Mouse (Mus musculus): ENCODE data around the gene Gm13090.

Gm13090 gene

GRCm38 (mm10) chr4:151097104-151097438, 7.7 kb downstream of the Gm13090 start:
- DNase-seq (ENCODE audit: low spot score) = no peak

DNA sequence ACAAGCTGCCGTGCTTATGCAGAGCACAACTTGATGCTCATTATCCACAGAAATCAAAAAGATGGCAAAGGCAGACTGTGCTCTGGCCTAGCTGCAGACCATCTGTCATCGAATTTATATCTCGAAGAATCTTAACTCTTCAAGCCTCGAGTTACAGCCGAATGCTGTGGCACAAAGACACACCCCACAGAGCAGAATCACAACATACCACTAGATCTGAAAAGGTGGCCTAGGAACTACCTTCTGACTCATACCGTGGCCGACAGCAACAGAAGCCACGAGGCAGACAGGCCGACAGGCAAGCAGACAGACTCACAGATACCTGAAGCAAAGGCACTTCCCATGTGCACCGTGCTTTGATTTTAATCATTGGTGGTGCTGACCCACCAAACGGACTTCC, 14.3 kb downstream of the Gm13090 start:
- no peak for DNase-seq (ENCODE audit: low spot score)

- no peak for DNase-seq (ENCODE audit: low spot score)
These were observed 14.8 kb downstream of the Gm13090 start for GRCm38 (mm10) chr4:151104147-151104546.

- DNase-seq (ENCODE audit: low spot score) = no peak
These were observed 16.5 kb downstream of the Gm13090 start for GRCm38 (mm10) chr4:151105886-151106285.

DNA sequence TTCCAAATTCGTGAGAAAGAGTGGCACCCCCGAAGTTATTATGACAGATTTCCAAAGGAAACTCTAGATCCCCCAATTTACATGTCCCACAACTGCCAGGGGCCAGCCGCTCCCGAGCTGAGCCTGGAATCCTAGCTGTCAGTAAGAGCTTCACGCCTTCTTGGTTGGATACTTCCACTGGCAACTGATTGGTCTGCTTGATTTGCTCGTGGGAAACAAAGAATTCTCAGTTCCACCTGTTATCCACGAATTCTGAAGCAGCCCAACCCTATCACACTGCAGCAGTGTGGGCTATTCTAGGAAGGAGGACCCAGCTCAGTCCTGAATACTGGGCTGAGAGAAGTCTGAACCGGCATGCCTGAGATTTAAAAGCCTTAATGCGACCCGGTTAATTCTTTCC, 17.1 kb downstream of the Gm13090 start:
- no peak for DNase-seq (ENCODE audit: low spot score)

GRCm38 (mm10) chr4:151107131-151108001, 18.0 kb downstream of the Gm13090 start:
- no peak for DNase-seq (ENCODE audit: low spot score)

DNA sequence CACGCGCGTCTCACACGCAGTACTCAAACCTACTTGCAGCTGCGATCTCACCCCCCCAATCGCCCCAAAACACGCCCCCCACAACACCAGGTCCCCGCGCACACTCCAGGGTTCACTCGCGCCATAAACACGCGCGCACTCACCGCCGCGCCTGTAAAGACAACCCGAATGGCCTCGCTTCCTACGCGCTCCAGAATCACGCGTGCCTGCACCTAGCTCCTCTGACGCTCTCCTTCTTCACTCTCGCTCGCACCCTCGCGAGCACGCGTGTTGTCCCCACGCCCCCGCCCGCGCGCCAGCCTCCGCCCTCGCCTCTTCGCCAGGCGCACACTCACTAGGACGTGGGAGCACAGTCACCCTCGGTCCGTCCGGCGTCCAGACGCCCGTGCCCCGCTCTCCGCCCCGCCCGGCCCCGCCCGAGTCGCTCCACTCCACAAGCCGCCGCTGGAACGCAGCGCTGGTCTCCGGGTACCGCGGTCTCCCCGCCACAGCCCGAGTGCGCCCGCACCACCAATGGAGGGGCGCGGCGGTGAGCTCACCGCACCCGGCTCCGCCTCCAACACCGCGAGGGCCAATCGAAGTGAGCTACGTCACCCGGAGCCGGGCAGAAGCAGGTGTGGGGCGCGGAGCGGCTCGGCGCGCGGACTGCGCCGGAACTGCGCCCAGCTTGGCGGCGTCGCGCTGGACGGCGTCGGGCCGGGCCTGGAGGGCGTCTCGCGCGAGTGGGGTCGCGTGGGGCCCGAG, 18.8 kb downstream of the Gm13090 start:
- peak; percentile 81 for DNase-seq (ENCODE audit: low spot score)

- DNase-seq (ENCODE audit: low spot score) = no peak
These were observed 19.5 kb downstream of the Gm13090 start for GRCm38 (mm10) chr4:151108834-151109241.

- DNase-seq (ENCODE audit: low spot score) = no peak
These were observed 21.9 kb downstream of the Gm13090 start for GRCm38 (mm10) chr4:151111226-151111625.

GRCm38 (mm10) chr4:151114574-151114973, 25.2 kb downstream of the Gm13090 start:
- DNase-seq (ENCODE audit: low spot score) = no peak

- no peak for DNase-seq (ENCODE audit: low spot score)
These were observed 29.5 kb downstream of the Gm13090 start for GRCm38 (mm10) chr4:151118883-151119282.

GRCm38 (mm10) chr4:151127636-151128548, 38.5 kb downstream of the Gm13090 start:
- DNase-seq (ENCODE audit: low spot score) = no peak

DNA sequence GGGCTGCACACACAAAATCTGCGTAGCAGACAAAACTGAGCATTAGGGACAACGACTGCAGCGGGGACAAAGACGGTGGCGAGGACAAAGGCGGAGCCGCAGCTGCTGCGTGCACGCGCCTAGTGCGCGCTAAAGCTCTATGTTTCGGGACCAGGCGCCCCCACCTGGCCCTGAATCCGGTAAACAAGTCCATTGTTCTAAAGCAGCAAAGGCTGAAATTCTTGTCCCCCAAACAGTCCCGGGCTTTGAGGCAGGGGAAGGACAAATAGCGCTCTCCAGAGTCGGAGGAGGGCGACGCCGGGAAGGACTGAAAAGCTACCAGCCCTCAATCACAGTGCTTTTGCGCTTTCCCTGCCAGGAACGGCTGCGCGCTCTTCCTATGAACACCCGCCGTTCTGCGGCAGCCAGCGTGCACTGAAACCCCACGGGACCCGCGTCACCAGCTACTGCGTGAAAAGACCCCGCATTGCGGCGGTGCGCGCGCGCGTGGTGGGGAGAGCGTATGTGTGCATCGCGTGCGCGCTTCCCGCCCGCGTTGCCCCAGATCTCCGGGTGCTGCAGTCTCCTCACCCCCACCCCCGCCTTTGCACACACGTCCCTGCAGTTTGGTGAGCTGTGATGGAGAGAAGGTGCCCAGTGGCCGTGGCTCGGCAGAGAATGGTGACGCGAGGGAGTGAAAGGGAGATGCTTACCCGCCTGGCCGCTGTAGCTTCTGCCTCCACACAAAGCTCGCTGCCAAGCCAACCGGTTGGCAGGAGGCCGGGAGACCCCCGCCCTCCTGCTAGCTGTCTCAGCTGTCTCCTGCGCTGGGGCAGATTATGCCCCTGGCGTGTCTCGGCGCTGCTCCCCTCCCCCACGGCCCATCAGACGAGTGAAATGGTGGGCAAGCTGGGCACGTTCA, 39.5 kb downstream of the Gm13090 start:
- no peak for DNase-seq (ENCODE audit: low spot score)

DNA sequence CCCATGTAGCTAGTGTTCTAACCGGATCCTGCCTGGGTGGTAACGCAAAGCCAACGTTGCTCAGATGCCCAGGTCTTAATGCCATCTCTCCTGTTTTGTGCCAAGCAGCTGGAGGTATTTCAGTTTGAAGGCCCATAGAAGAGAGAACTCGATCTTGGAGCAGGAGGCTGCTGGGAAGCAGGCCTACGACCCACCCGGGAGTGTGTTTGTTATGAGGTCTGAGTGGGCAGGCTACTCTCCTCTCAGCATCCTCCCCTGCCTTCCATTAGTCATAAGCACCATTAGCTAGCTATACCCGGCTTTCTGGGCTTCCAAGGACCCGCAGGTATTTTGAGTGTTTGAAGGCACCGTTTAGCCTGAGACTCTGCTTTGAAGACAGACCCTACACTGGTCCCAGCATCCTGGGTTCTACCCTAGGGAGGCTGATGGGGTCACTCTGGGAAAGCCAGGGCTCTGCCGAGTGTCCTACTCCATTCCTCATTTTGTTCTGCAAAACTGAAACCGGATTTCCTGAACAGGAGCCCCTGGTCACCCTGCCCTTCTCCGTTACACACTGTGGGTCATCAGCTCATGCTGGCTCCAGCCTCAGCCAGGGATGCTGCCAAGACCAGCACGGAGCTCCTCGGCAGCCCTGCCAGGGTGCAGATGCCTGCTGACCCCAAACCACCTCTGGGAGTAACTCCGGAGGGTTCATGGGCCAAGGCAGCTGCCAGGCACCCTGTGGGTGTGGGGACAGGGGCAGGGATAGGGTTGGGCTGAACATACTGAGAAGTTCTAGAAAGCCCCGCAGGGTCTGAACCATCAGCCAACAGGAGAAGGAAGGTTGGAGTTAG, 40.6 kb downstream of the Gm13090 start:
- DNase-seq (ENCODE audit: low spot score) = no peak

DNA sequence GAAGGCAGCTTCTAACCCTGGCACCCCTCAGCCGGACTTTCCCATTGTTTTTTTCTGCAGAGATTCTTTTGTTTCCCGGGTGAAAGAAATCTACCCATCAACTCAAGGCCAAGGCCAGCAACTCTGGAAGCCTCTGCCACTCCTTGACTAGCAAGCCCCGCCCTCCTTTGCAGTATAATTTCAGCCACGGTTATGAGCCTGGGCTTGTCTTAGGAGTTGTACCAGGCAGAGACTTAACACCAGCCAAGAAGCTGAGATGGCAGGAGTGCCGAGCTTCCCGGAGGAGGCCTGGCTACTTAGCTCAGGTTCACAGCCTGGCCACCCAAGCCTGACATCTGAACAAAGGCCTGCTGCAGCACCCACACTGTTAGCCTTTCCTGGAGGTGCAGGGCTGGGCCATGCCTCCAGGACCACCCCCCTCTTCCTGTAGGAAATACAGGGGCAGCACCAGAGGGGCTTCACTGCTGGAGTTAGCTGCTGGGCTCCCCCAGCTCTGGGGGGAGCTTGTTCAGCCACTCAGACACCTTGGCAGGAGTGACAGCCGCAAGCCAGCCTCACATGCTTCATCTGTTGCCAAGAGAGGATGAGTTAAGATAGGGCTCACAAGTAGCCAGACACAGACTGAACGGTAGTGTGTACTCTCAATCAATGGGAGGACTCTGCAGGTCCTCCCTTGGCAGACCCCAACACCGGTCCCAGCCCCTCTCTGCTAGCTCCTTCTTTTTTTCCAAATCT, 41.6 kb downstream of the Gm13090 start:
- no peak for DNase-seq (ENCODE audit: low spot score)

DNA sequence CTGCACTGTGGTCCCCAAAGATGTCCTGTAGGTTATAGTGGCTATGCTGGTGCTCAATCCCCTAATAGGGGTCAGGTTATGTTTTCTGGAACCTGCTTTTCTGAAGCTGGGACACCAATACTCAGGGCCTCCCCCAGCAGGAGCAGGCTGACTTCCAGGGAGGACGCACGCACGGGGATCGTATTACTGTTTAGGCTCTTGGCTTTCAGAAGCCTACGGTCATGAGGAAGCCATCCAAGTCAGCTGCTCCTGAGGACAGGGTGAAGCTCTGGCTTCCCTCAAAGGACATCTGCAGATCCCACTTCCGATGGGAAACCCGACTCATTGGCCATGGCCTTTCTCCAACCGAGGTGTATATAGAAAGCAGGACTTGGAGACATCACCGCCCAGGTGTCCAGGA, 43.1 kb downstream of the Gm13090 start:
- DNase-seq (ENCODE audit: low spot score) = no peak

DNA sequence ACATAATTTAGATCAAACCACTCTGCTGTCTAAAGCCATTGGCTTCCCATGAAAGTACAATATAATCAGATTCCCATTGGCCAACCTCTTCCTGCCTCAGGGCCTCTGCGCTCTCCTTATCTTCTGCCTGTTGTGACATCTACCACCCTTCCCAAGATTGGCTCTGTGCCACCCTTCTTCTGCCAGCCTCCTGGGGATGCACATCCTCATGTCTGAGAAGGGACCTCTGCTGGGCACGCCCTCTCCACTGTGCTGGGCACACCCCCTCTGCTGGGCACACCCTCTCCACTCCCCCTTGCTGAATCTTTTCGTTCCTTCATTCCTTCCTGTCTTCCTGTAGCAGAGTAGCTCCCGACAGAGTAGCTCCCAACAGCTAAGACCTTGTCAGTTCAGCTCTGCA, 44.4 kb downstream of the Gm13090 start:
- DNase-seq (ENCODE audit: low spot score) = no peak

DNA sequence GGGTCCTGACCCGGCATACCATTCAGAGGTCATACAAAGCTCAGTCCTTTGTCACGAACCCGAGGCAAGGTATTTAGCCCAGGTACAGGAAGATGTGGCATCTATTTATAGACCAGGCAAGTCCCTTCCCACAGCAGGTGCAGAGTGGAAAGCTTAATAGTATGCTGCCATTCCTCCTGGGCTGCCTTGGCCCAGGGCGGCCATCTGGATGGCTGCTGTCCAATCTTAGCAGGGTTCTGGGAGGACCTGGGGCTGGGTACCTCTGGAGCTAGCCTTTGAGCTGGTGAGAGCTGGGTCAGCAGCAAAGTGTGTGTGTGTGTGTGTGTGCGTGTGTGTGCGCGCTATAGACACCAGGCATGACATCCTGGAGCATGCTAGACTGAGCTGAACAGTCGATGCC, 46.1 kb downstream of the Gm13090 start:
- DNase-seq (ENCODE audit: low spot score) = no peak

- DNase-seq (ENCODE audit: low spot score) = no peak
These were observed 48.3 kb downstream of the Gm13090 start for GRCm38 (mm10) chr4:151137701-151138100.

- no peak for DNase-seq (ENCODE audit: low spot score)
These were observed 48.8 kb downstream of the Gm13090 start for GRCm38 (mm10) chr4:151138135-151138534.
